Mouse (Mus musculus) spleen, adult 18-20 months (tissue): ENCODE results near the gene Kcnh3.

Experiments used
- DNase-seq, 2 experiments: peaks; one replicate each; pipeline ENCODE4 v3.0.0; 2022; ENCODE audit warnings: mixed read lengths in 2 of 2

Kcnh3 gene

GRCm38 (mm10) chr15:99224208-99224911, at the start of gene Kcnh3:
Gene Kcnh3, plus strand, starts transcription at chr15:99224861.
- peak; percentile 36 to 50 for DNase-seq

DNA sequence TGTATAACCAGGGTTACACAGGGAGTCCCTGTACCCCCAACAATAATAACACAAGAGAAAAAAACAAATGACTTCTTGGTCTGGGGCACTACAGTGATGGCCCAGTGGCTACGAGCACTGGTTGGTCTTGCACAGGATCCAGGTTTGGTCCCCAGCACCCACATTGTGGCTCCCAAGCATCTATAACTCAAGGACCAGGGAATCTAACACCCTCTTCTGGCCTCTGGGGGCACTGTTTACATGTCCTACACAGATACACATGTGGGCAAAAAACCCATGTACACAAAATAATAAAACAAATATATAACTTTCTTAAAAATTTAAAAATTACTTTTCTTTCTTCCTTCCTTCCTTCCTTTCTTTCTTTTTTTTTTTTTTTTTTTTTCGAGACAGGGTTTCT, 45.0 kb upstream of the Kcnh3 start:
- no peak for DNase-seq

GRCm38 (mm10) chr15:99184217-99184914, 40.3 kb upstream of the Kcnh3 start:
- no peak for DNase-seq

- DNase-seq: no peak
Measured at GRCm38 (mm10) chr15:99194358-99194757, 30.3 kb upstream of the Kcnh3 start.

DNA sequence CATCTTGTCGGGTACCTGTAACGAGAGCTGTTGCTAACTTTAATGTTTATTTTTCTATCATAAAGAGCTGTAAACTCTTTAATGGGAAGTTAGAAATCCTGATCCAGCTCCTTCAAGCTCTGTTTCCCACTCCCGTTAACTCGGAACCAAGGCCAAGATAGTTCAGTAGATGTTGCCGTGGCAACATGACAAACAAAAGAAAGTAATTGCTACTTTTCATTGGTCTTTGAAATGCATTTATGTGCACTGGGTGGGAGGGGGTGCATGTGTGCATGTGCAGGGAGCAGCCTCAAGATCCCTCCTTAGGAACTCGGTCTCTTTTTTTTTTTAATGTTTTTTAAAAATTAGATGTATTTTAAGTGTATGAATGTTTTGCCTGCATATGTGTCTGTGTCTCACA, 29.6 kb upstream of the Kcnh3 start:
- DNase-seq: no peak

DNA sequence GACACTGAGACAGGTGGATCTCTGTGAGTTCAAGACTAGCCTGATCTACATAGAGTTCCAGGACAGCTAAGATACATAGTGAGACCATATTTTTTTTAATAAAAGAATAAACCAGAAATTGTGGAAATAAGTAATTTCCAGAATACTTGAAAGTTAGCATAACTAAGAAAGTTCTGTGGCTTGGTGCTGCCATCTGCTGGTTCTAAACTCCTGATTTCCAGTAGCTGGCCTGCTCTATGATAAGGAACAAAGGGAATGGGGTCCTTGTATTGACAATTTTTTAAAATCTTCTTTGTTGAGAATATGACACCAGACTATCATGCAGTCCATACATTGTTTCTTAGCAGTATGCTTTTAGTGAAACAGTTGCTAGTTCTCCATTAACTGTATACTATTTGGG, 25.9 kb upstream of the Kcnh3 start:
- no peak for DNase-seq

DNA sequence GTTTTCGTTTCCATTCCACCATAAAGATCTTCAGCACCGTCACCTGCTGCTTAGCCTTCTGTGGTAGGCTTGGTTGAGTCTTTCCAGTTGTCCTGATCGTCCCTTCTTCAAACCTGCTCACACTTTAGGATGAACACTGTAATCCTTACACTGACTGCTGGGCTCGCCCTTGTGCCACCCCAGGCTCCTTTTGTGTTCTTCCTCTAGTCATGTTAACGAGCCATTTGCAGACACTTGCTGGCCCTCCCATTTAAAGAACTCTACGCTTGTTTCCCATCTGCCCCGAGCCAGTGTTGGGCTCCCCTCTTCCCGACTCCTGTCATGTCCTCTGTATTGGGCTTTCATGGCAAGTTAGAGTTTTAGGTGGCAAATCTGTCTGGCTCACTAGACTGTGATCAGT, 18.7 kb upstream of the Kcnh3 start:
- DNase-seq: no peak

- DNase-seq: no peak
Measured at GRCm38 (mm10) chr15:99213183-99213582, 11.5 kb upstream of the Kcnh3 start.

GRCm38 (mm10) chr15:99214941-99215340, 9.7 kb upstream of the Kcnh3 start:
- DNase-seq: no peak

DNA sequence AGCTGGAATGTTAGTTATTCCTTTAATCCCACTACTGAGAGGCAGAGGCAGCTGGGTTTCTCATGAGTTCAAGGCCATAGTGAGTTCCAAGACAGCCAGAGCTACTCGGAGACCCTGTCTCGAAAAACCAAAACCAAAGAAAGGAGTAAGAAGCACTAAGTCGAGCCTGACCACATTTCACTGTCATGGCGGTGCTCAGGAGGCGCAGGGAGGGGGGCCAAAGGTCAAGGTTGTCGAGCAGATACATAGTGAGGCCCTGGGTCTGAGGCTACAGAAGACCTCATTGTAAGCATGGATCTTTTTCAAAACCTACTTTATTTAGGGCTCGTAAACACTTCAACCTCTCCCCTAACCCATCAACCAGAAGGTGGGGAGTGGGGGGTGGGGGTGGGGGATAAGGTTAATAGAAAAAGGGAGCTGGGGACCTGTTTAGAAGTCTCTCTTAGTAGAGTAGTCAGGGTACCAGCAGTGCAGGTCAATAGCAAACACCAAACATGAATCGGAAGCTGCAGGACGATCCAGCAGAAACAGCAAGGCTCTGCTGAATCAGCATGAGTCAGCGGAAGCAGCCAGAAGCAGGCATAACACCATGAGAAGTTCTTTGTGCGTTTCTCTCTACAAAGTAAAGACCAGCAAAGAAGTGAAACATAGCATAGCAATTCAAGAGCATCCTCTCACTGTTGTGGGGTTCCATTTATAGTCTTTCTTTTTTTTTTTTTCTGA, 8.8 kb upstream of the Kcnh3 start:
- no peak for DNase-seq

DNA sequence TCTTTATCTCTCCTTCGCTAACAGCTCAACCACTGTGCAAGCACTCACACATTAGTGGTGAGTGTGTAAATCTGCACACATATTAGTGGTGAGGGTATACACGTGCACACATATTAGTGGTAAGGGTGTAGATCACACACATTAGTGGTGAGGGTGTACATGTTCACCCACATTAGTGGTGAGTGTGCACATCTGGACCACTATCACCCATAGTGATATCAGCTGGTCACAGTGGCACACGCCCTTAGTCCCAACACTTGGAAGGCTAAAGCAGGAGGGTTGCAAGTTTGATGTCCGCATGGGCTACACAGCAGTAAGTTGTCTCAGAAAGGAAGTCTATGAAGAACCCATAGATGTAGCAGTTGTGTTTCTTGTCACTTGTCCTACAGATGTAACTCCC, 7.0 kb upstream of the Kcnh3 start:
- DNase-seq: no peak

DNA sequence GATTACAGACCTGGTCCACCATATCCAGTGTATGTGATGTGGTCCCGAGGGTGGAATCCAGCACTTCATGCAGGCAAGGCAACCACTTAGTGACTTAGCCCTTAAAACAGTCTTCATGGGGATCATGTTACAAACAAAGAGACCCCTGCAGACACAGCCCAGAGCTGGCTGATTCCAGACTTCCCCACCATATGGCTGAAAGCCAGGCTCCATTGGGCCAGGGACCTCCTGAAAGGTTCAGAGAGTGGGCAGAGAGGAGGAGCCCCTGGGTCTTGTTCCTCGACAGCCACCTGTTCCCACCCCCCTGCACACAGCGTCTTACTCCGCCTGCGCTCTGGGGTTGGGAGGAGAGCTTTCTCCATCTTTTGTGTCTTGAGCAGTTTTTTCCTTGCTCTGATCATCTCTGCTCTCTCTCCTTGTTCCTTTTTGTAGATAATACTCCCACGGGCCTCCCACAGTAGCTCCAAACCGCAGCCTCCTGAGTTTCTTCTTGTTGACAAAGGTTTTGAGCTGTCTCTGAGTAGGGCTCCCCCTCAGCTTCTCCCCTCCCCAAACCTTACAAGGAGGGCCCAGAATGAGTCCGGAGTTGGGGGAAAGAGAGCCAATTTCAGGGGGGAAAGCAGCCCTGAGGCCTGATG, 3.2 kb upstream of the Kcnh3 start:
- no peak for DNase-seq

GRCm38 (mm10) chr15:99222794-99223584, 1.7 kb upstream of the Kcnh3 start:
- DNase-seq: no peak

GRCm38 (mm10) chr15:99223585-99224207, 965 bp upstream of the Kcnh3 start:
- peak in 1 of 2 experiments; percentile 19 for DNase-seq

DNA sequence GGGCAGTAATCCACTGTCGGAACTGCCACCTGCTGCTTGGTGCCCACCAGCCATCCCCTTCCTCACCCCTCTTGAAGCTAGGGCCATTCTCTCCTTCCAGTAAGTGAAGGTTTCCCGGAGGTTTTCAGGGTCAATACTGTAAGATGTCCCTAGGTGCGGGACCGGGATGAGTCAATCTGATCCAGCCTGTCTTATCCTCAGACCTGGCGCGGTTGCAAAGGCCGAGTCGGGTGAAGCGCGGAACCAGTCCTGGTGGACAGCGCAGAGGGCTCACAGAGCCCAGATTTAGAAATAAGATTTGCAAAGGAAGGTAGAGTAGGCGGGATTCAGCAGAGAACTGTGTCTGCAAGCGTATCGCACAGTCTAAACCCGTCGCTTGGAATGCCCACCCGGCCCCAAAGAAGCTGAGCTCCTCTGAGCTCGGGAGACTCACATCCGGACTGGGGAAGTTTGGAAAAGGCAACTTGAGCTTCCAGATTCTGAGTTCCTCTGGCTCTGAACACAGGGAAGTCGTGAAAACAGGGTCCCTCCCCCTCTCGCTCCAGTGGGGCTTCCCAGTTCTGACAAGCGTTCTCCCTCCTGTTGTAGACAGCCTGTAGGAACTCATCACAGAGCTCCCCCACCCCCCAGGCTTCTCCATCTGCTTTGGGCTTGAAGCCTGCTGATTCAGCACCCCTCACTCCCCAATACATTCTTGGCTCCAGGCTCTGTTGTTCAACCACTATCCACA, 585 bp downstream of the Kcnh3 start:
- no peak for DNase-seq

GRCm38 (mm10) chr15:99226090-99226489, 1.4 kb downstream of the Kcnh3 start:
- no peak for DNase-seq

DNA sequence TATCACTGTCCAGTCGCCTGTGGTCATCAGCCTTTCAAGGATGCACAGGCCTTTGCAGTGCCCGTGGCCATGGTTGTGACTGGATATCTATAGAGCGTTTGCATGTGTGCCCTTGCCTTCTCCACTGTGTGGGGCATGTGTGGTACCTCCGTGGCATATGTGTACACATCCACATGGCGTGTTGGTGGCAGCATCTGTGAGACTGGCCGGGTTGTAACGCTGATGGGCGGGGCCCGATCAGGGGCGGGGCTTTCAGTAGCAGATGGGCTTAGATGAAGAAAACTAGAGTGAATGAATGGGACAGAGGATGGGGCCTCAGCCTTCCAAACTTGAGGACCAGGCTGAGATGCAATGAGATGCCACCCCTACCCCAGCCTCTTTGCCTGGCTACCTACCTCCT, 7.3 kb downstream of the Kcnh3 start:
- DNase-seq: no peak

DNA sequence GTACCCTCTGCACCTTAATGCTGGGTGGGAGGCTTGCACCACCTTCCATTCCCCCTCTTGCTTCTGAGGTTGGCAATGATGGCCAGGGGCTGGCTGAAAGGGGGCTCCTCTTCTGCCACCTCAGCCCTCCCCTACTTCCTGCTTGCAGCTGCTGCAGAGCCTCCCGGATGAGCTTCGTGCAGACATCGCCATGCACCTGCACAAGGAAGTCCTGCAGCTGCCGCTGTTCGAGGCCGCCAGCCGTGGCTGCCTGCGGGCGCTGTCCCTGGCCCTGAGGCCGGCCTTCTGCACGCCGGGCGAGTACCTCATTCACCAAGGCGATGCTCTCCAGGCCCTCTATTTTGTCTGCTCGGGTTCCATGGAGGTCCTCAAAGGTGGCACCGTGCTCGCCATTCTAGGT, 9.1 kb downstream of the Kcnh3 start:
- DNase-seq: no peak

- DNase-seq: no peak
Measured at GRCm38 (mm10) chr15:99234326-99235010, 9.8 kb downstream of the Kcnh3 start.

- DNase-seq: no peak
Measured at GRCm38 (mm10) chr15:99238006-99238405, 13.3 kb downstream of the Kcnh3 start.

GRCm38 (mm10) chr15:99240129-99240528, 15.5 kb downstream of the Kcnh3 start:
- no peak for DNase-seq
